ENCODE assay signal across 35 mouse cellular contexts in the genomic region with DNA sequence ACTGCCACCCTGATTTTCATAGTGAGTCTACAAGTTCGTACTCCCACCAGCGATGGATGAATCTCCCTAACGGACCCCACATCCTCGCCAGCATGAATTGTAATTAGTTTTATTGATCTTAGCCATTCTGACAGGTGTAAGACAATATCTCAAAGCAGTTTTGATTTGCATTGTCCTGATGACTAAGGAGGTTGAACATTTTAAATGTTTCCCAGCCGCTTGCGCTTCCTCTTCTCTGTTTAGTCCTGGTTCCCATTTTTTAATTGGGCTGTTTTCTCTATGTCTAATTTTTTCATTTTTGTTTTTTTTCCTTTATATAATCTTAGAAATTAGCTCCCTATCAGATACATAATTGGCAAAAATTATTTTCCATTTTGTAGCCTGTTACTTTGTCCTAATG.
"Had no signal": no experiment of that assay in that cellular context is flagged by ENCODE, and none has a peak within 500 bp of the region (broad histone marks: within the 10 kb centered on the region; RNA-seq: fewer than 3 reads in every experiment).

No protein-coding gene starts in this region.

- H3K9me3 ChIP-seq: heart, embryonic 10.5 days; heart, embryonic 12.5 days; heart, embryonic 13.5 days; heart, embryonic 15.5 days; hindbrain, embryonic 10.5 days; hindbrain, embryonic 12.5 days; hindbrain, embryonic 13.5 days; hindbrain, embryonic 15.5 days; intestine, embryonic 15.5 days; kidney, embryonic 15.5 days had no signal

- H3K4me1 ChIP-seq: heart, embryonic 10.5 days; heart, embryonic 12.5 days; heart, embryonic 13.5 days; heart, embryonic 15.5 days; hindbrain, embryonic 10.5 days; hindbrain, embryonic 13.5 days; hindbrain, embryonic 15.5 days; intestine, embryonic 15.5 days had no signal

- H3K4me2 ChIP-seq: heart, embryonic 11.5 days; heart, embryonic 12.5 days; heart, embryonic 13.5 days; heart, embryonic 15.5 days; hindbrain, embryonic 12.5 days; hindbrain, embryonic 13.5 days; hindbrain, embryonic 14.5 days; hindbrain, embryonic 15.5 days; intestine, embryonic 15.5 days; kidney, embryonic 15.5 days had no signal

- ATAC-seq: hindbrain, embryonic 16.5 days; hindbrain, postnatal 0 days; inflammation-experienced regulatory T-cells, adult 6 months; intestine, embryonic 15.5 days; intestine, embryonic 16.5 days; intestine, postnatal 0 days had no signal

- H3K36me3 ChIP-seq: heart, embryonic 10.5 days; heart, embryonic 12.5 days; heart, embryonic 13.5 days; heart, embryonic 15.5 days; hindbrain, embryonic 10.5 days; hindbrain, embryonic 12.5 days; hindbrain, embryonic 13.5 days; hindbrain, embryonic 15.5 days; intestine, embryonic 15.5 days; kidney, embryonic 15.5 days had no signal

- DNase-seq: heart, postnatal 10 days; heart, postnatal 14 days; heart, postnatal 36 days; heart, postnatal 4 days; kidney, adult 11 months; kidney, adult 18-20 months; kidney, adult 2 months; kidney, adult 8-10 months; kidney, adult 9 months; kidney, postnatal 10 days; kidney, postnatal 14 days; kidney, postnatal 25 days; kidney, postnatal 36 days; kidney, postnatal 4 days; layer of hippocampus, adult 9-11 months; layer of hippocampus, postnatal 36 days had no signal

- H3K9ac ChIP-seq: heart, embryonic 12.5 days; heart, embryonic 13.5 days; heart, embryonic 15.5 days; hindbrain, embryonic 12.5 days; hindbrain, embryonic 13.5 days; hindbrain, embryonic 14.5 days; hindbrain, embryonic 15.5 days; intestine, embryonic 15.5 days; kidney, embryonic 15.5 days had no signal

- H3K4me3 ChIP-seq: heart, embryonic 10.5 days; heart, embryonic 12.5 days; heart, embryonic 13.5 days; heart, embryonic 15.5 days; hindbrain, embryonic 10.5 days; hindbrain, embryonic 12.5 days; hindbrain, embryonic 13.5 days; hindbrain, embryonic 15.5 days; intestine, embryonic 15.5 days; kidney, embryonic 15.5 days; layer of hippocampus, adult 2 months had no signal

- H3K27me3 ChIP-seq: heart, embryonic 12.5 days; heart, embryonic 13.5 days; heart, embryonic 15.5 days; hindbrain, embryonic 12.5 days; hindbrain, embryonic 13.5 days; hindbrain, embryonic 15.5 days; intestine, embryonic 15.5 days; kidney, embryonic 15.5 days had no signal

- H3K27ac ChIP-seq: heart, embryonic 10.5 days; heart, embryonic 13.5 days; heart, embryonic 15.5 days; hindbrain, embryonic 10.5 days; hindbrain, embryonic 12.5 days; hindbrain, embryonic 13.5 days; hindbrain, embryonic 14.5 days; hindbrain, embryonic 15.5 days; hindbrain, postnatal 0 days; intestine, embryonic 15.5 days; kidney, embryonic 15.5 days; kidney, postnatal 0 days; layer of hippocampus, adult 2 months had no signal
